In the genomic region with DNA sequence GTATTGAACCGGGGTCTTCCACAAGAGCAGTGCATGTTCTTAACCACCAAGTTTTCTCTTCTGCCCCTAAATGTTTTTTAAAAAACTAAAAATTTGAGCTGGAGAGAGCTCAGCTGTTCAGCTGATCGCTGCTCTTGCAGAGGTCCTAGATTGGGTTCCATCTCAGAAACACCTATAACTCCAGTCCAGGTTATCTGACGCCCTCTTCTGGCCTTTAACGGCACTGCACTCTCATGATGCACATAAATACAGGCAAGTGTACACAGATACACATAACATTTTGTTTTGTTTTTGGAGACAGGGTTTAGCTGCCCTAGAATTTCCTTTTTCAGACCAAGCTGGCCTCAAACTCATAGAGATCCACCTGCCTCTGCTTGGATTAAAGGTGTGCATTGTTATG, we compare ENCODE assay signal across 33 mouse cellular contexts. TPM values are rescaled to one million over a fixed set of nuclear protein-coding genes. Genes with fewer than 3 reads are reported as not detected.
A peak's percentile ranks its signal among the peaks of the same experiment; 100 is the strongest.
DNase-seq lines count a peak whose midpoint lies in the region; ATAC-seq and TF ChIP-seq lines count a peak whose summit lies in the region.
"Had no signal": no experiment of that assay in that cellular context is flagged by ENCODE, and none has a peak within 500 bp of the region (broad histone marks: within the 10 kb centered on the region; RNA-seq: fewer than 3 reads in every experiment).

No protein-coding gene starts in this region.

- no peaks in the 10 kb centered on the region for H3K36me3 ChIP-seq in intestine, postnatal 0 days (ENCODE audit: control insufficient read depth, insufficient read depth)
- no peaks in the 10 kb centered on the region for H3K36me3 ChIP-seq in intestine, embryonic 16.5 days (ENCODE audit: control insufficient read depth, insufficient read depth, low read length)
- no peaks in the 10 kb centered on the region for H3K36me3 ChIP-seq in midbrain, postnatal 0 days (ENCODE audit: insufficient read depth, low read length)
- no peaks in the 10 kb centered on the region for H3K36me3 ChIP-seq in midbrain, embryonic 10.5 days
- H3K36me3 ChIP-seq: liver, embryonic 13.5 days; neural tube, embryonic 12.5 days had no signal

- H3K27me3 ChIP-seq in intestine, postnatal 0 days (replicated peaks; ENCODE audit: control insufficient read depth, insufficient read depth, low read length), result no peaks in the 10 kb centered on the region
- peaks cover 6% of the 10 kb centered on the region; the same call in 1 of the 2 replicates for H3K27me3 ChIP-seq in intestine, embryonic 16.5 days (replicated peaks; ENCODE audit: control insufficient read depth, insufficient read depth, low read length)
- H3K27me3 ChIP-seq in midbrain, postnatal 0 days (ENCODE audit: insufficient read depth, low read length), result peaks cover 9% of the 10 kb centered on the region; the same call in 1 of the 2 replicates
- H3K27me3 ChIP-seq in midbrain, embryonic 10.5 days (ENCODE audit: low read depth, poor library complexity, severe bottlenecking), result peaks cover 30% of the 10 kb centered on the region

- ATAC-seq in intestine, postnatal 0 days, result no peak
- ATAC-seq in intestine, embryonic 16.5 days, result no peak
- no peak for ATAC-seq in midbrain, postnatal 0 days (ENCODE audit: low FRiP score)
- ATAC-seq: forebrain, embryonic 13.5 days; midbrain, embryonic 16.5 days had no signal

- no peak overlapping the region for H3K4me3 ChIP-seq in intestine, postnatal 0 days (ENCODE audit: low read depth, low read length)
- no peak overlapping the region for H3K4me3 ChIP-seq in intestine, embryonic 16.5 days (ENCODE audit: low read length)
- no peak overlapping the region for H3K4me3 ChIP-seq in midbrain, postnatal 0 days (ENCODE audit: low read depth, low read length)
- no peak overlapping the region for H3K4me3 ChIP-seq in midbrain, embryonic 10.5 days
- H3K4me3 ChIP-seq: forebrain, embryonic 13.5 days; liver, embryonic 13.5 days; myocyte; neural tube, embryonic 12.5 days had no signal

- no peaks in the 10 kb centered on the region for H3K9me3 ChIP-seq in intestine, postnatal 0 days (ENCODE audit: control insufficient read depth)
- no peaks in the 10 kb centered on the region for H3K9me3 ChIP-seq in intestine, embryonic 16.5 days (ENCODE audit: control insufficient read depth, low read length)
- no peaks in the 10 kb centered on the region for H3K9me3 ChIP-seq in midbrain, postnatal 0 days (ENCODE audit: low read length)
- no peaks in the 10 kb centered on the region for H3K9me3 ChIP-seq in midbrain, embryonic 10.5 days (replicated peaks)
- H3K9me3 ChIP-seq: forebrain, embryonic 13.5 days; liver, embryonic 13.5 days had no signal

- 81% methylated on average over 4 of the region's 4 CpGs for WGBS in intestine, postnatal 0 days
- WGBS in intestine, embryonic 16.5 days, result 76% methylated on average over 4 of the region's 4 CpGs
- 74% methylated on average over 4 of the region's 4 CpGs for WGBS in midbrain, postnatal 0 days
- 80% methylated on average over 4 of the region's 4 CpGs for WGBS in midbrain, embryonic 10.5 days

- no peak overlapping the region for H3K4me2 ChIP-seq in intestine, postnatal 0 days (replicated peaks; ENCODE audit: low read depth)
- H3K4me2 ChIP-seq in intestine, embryonic 16.5 days (ENCODE audit: low read depth, low read length), result no peak overlapping the region
- H3K4me2 ChIP-seq in midbrain, postnatal 0 days (ENCODE audit: low read depth, low read length, poor library complexity, severe bottlenecking), result no peak overlapping the region
- H3K4me2 ChIP-seq: forebrain, embryonic 13.5 days; liver, embryonic 13.5 days; midbrain, embryonic 11.5 days; neural tube, embryonic 12.5 days had no signal

- no peak overlapping the region for H3K27ac ChIP-seq in intestine, postnatal 0 days (ENCODE audit: low read depth, low read length)
- no peak overlapping the region for H3K27ac ChIP-seq in intestine, embryonic 16.5 days (ENCODE audit: low read length)
- H3K27ac ChIP-seq in midbrain, postnatal 0 days (ENCODE audit: low read depth, low read length), result no peak overlapping the region
- no peak overlapping the region for H3K27ac ChIP-seq in midbrain, embryonic 10.5 days (replicated peaks)
- H3K27ac ChIP-seq: forebrain, embryonic 13.5 days; liver, embryonic 13.5 days; neural tube, embryonic 12.5 days had no signal

- TF ChIP-seq CTCF in intestine, postnatal 0 days (IDR thresholded peaks at IDR 0.05; ENCODE audit: low read depth), result peak; percentile 38
- peak; percentile 11; the same call in 1 of the 2 replicates for TF ChIP-seq CTCF in midbrain, postnatal 0 days (IDR thresholded peaks at IDR 0.05)

- no peak for DNase-seq in midbrain, postnatal 0 days (ENCODE audit: low spot score)
- no peak for DNase-seq in midbrain, embryonic 10.5 days (ENCODE audit: low spot score)
- DNase-seq in R1 (ENCODE audit: low read depth, low spot score), result peak; percentile 75
- DNase-seq in right cerebral cortex, postnatal 25 days, result no peak
- no peak for DNase-seq in ovary, postnatal 14 days (ENCODE audit: low spot score)
- DNase-seq: adrenal gland, adult 8-10 months; cerebellum, adult 8-10 months; cerebellum, postnatal 25 days; heart, postnatal 14 days; kidney, adult 11 months; kidney, postnatal 36 days; layer of hippocampus, postnatal 36 days; left cerebral cortex, postnatal 4 days; liver, embryonic 13.5 days; lung, adult 2 months had no signal

- H3K9ac ChIP-seq in intestine, postnatal 0 days (ENCODE audit: low read depth, low read length), result no peak overlapping the region
- H3K9ac ChIP-seq in intestine, embryonic 16.5 days (ENCODE audit: low read depth, low read length), result no peak overlapping the region
- no peak overlapping the region for H3K9ac ChIP-seq in midbrain, postnatal 0 days (replicated peaks; ENCODE audit: low read length, poor library complexity, severe bottlenecking)
- H3K9ac ChIP-seq: forebrain, embryonic 13.5 days; liver, embryonic 13.5 days; neural tube, embryonic 12.5 days had no signal

- no peaks in the 10 kb centered on the region for H3K4me1 ChIP-seq in intestine, postnatal 0 days (replicated peaks; ENCODE audit: control insufficient read depth, insufficient read depth, low read length)
- H3K4me1 ChIP-seq in intestine, embryonic 16.5 days (ENCODE audit: control insufficient read depth, insufficient read depth, low read length), result peaks cover 7% of the 10 kb centered on the region
- peaks cover 7% of the 10 kb centered on the region; the same call in 1 of the 2 replicates for H3K4me1 ChIP-seq in midbrain, postnatal 0 days (ENCODE audit: insufficient read depth, low read length)
- peaks cover 17% of the 10 kb centered on the region for H3K4me1 ChIP-seq in midbrain, embryonic 10.5 days

RNA-seq across cellular contexts. Expression of a gene that starts 3.9 kb away (rescaled TPM):
- polyA plus RNA-seq in intestine, postnatal 0 days (2015; fragmentation: Nextera tagmentation; extraction: Ambion mirVana), result 114 and 141 TPM in 2 replicates
- polyA plus RNA-seq in intestine, embryonic 16.5 days (2015; fragmentation: Nextera tagmentation; extraction: Ambion mirVana), result 70.3 and 81.3 TPM in 2 replicates
- 8.8 and 11.0 TPM in 2 replicates for total RNA-seq in midbrain, postnatal 0 days (2014; rRNA removed)
- 6.9 and 7.9 TPM in 2 replicates for polyA plus RNA-seq in midbrain, postnatal 0 days (2015; fragmentation: Nextera tagmentation; extraction: Ambion mirVana)
- 1.0 and 1.1 TPM in 2 replicates for polyA plus RNA-seq in midbrain, embryonic 10.5 days (2016; fragmentation: Nextera tagmentation; extraction: Ambion mirVana)
- total RNA-seq: megakaryocyte progenitor cell, adult 5-6 weeks had no signal

RNA-seq across cellular contexts. Expression of a gene that starts 34.0 kb away (rescaled TPM):
- polyA plus RNA-seq in intestine, postnatal 0 days (2015; fragmentation: Nextera tagmentation; extraction: Ambion mirVana), result not detected in 2 replicates
- not detected in 2 replicates for polyA plus RNA-seq in intestine, embryonic 16.5 days (2015; fragmentation: Nextera tagmentation; extraction: Ambion mirVana)
- total RNA-seq in midbrain, postnatal 0 days (2014; rRNA removed), result not detected in 2 replicates
- polyA plus RNA-seq in midbrain, postnatal 0 days (2015; fragmentation: Nextera tagmentation; extraction: Ambion mirVana), result not detected in 2 replicates
- not detected in 2 replicates for polyA plus RNA-seq in midbrain, embryonic 10.5 days (2016; fragmentation: Nextera tagmentation; extraction: Ambion mirVana)
- total RNA-seq: adrenal gland, adult 8-10 months; adrenal gland, postnatal 4 days; gastrocnemius, adult 8-10 months; heart, postnatal 14 days; layer of hippocampus, adult 8-10 months; layer of hippocampus, postnatal 36 days; left cerebral cortex, postnatal 4 days; megakaryocyte progenitor cell, adult 5-6 weeks had no signal
- polyA plus RNA-seq: embryonic facial prominence, embryonic 11.5 days; forebrain, embryonic 13.5 days; frontal cortex, adult 2 months; heart, embryonic 14.5 days; hindbrain, embryonic 11.5 days; kidney, embryonic 14.5 days; limb, embryonic 14.5 days; liver, embryonic 13.5 days; lung, adult 2 months; midbrain, embryonic 11.5 days; midbrain, embryonic 16.5 days; myocyte; neural tube, embryonic 12.5 days; thymus, postnatal 0 days had no signal
